Comparison of ENCODE assay signal across 12 mouse cellular contexts in genomic region chr16:23057668-23058447, GRCm38 (mm10). TPM values are rescaled to one million over a fixed set of nuclear protein-coding genes. Genes with fewer than 3 reads are reported as not detected.
A peak's percentile ranks its signal among the peaks of the same experiment; 100 is the strongest.
DNase-seq lines count a peak whose midpoint lies in the region; ATAC-seq and TF ChIP-seq lines count a peak whose summit lies in the region.
"Not testable (repeated sequence)": the region's sequence is repeated elsewhere in the genome, so short reads cannot be mapped to it uniquely, and the experiment has no call there.
"Had no signal": no experiment of that assay in that cellular context is flagged by ENCODE, and none has a peak within 500 bp of the region (broad histone marks: within the 10 kb centered on the region; RNA-seq: fewer than 3 reads in every experiment).

TSS of gene Kng1 (plus strand) at chr16:23057865.

- H3K9ac ChIP-seq in liver, embryonic 13.5 days, result 0 out of 2 replicates have a peak within 1 kb of the TSS, but pooled peaks have one; percentile 9
- H3K9ac ChIP-seq in liver, postnatal 0 days (replicated peaks), result peak within 1 kb of the TSS; percentile 63
- not testable (repeated sequence) for H3K9ac ChIP-seq in stomach, embryonic 16.5 days (ENCODE audit: low read length)

- not testable (repeated sequence) for TF ChIP-seq CTCF in bone marrow, adult 2 months (IDR thresholded peaks at IDR 0.05; ENCODE audit: control insufficient read depth, insufficient read depth, low read length); liver, postnatal 0 days (IDR thresholded peaks at IDR 0.05; ENCODE audit: low read depth)

- peak within 1 kb of the TSS; percentile 24 for H3K4me2 ChIP-seq in liver, embryonic 13.5 days
- peak within 1 kb of the TSS; percentile 40; the same call in 1 of the 2 replicates for H3K4me2 ChIP-seq in liver, postnatal 0 days (ENCODE audit: low read depth, low read length)
- H3K4me2 ChIP-seq in stomach, embryonic 16.5 days (ENCODE audit: low read depth, low read length), result not testable (repeated sequence)

- ATAC-seq in liver, embryonic 13.5 days (ENCODE audit: low read depth), result peak; percentile 82
- peak; percentile 89 for ATAC-seq in liver, postnatal 0 days
- ATAC-seq in stomach, embryonic 16.5 days (ENCODE audit: insufficient read depth, low FRiP score), result not testable (repeated sequence)

- peak; percentile 78 for TF ChIP-seq EP300 in liver, postnatal 0 days (IDR thresholded peaks at IDR 0.05; ENCODE audit: low read depth)

- H3K27ac ChIP-seq in bone marrow, adult 2 months (ENCODE audit: control insufficient read depth, insufficient read depth, low read depth, low read length, poor library complexity); stomach, embryonic 16.5 days (ENCODE audit: low read length): not testable (repeated sequence)
- 0 out of 2 replicates have a peak within 1 kb of the TSS, but pooled peaks have one; percentile 9 for H3K27ac ChIP-seq in liver, embryonic 13.5 days
- H3K27ac ChIP-seq in liver, postnatal 0 days (ENCODE audit: low read depth), result peak within 1 kb of the TSS; percentile 89

- not testable (repeated sequence) for H3K36me3 ChIP-seq in liver, embryonic 13.5 days; liver, postnatal 0 days (replicated peaks; ENCODE audit: insufficient read depth, low read length); stomach, embryonic 16.5 days (ENCODE audit: control insufficient read depth, insufficient read depth, low read length)

- not testable (repeated sequence) for H3K4me3 ChIP-seq in bone marrow, adult 2 months (replicated peaks; ENCODE audit: control insufficient read depth, low read depth, low read length); stomach, embryonic 16.5 days (replicated peaks; ENCODE audit: low read length)
- peak within 1 kb of the TSS; percentile 39 for H3K4me3 ChIP-seq in liver, embryonic 13.5 days (replicated peaks)
- peak within 1 kb of the TSS; percentile 42 for H3K4me3 ChIP-seq in liver, postnatal 0 days (ENCODE audit: low read depth, low read length)

- not testable (repeated sequence) for H3K9me3 ChIP-seq in liver, embryonic 13.5 days (replicated peaks); liver, postnatal 0 days (ENCODE audit: low read length); stomach, embryonic 16.5 days (replicated peaks; ENCODE audit: control insufficient read depth, low read length)

- not testable (repeated sequence) for TF ChIP-seq POLR2A in bone marrow, adult 2 months (IDR thresholded peaks at IDR 0.05; ENCODE audit: borderline replicate concordance, control insufficient read depth, low read depth, low read length)

- WGBS in bone marrow, adult 2 months, result 63% methylated on average over 1 of the region's 1 CpGs
- WGBS in liver, embryonic 13.5 days (ENCODE audit: insufficient replicate concordance), result 32% methylated on average over 1 of the region's 1 CpGs
- 62% methylated on average over 1 of the region's 1 CpGs for WGBS in liver, postnatal 0 days (ENCODE audit: insufficient replicate concordance)
- WGBS in stomach, embryonic 16.5 days, result 82% methylated on average over 1 of the region's 1 CpGs

- not testable (repeated sequence) for H3K27me3 ChIP-seq in liver, embryonic 13.5 days; liver, postnatal 0 days (ENCODE audit: insufficient read depth, low read length); stomach, embryonic 16.5 days (ENCODE audit: control insufficient read depth, insufficient read depth, low read length)

- not testable (repeated sequence) for H3K4me1 ChIP-seq in bone marrow, adult 2 months (ENCODE audit: control insufficient read depth, insufficient read depth, low read length); liver, embryonic 13.5 days (replicated peaks); liver, postnatal 0 days (ENCODE audit: insufficient read depth); stomach, embryonic 16.5 days (ENCODE audit: control insufficient read depth, insufficient read depth, low read length)

- DNase-seq in heart, adult 11 months, result peak; percentile 43
- DNase-seq in liver, result peak; percentile 26
- not testable (repeated sequence) for DNase-seq in liver, embryonic 13.5 days
- peak; percentile 60 for DNase-seq in liver, postnatal 0 days

RNA-seq across cellular contexts. Expression of gene Kng1, which starts in this region (rescaled TPM):
- 6.3 and 13.7 TPM in 2 replicates for polyA plus RNA-seq in bone marrow, adult 2 months (2011; ENCODE audit: insufficient read depth, insufficient read length, low replicate concordance, missing spikeins)
- polyA plus RNA-seq in liver, embryonic 13.5 days (2015; fragmentation: Nextera tagmentation; extraction: Ambion mirVana), result 274 and 287 TPM in 2 replicates
- 5,182 and 5,316 TPM in 2 replicates for polyA plus RNA-seq in liver, postnatal 0 days (2015; fragmentation: Nextera tagmentation; extraction: Ambion mirVana)
- polyA plus RNA-seq in stomach, embryonic 16.5 days (2015; fragmentation: Nextera tagmentation; extraction: Ambion mirVana), result 23.8 and 31.9 TPM in 2 replicates
- polyA plus RNA-seq: adrenal gland, adult 2 months; embryonic facial prominence, embryonic 13.5 days; forebrain, embryonic 10.5 days; forebrain, embryonic 14.5 days; heart, embryonic 14.5 days; hindbrain, embryonic 12.5 days had no signal

Comparison
In these comparisons a context has a peak if more than half of its experiments do, and no peak if none do; other contexts are left out.
1. RNA of gene Kng1 (polyA plus RNA-seq): 5,182 to 5,316 TPM in liver, postnatal 0 days; 274 to 287 TPM in liver, embryonic 13.5 days, 23.8 to 31.9 TPM in stomach, embryonic 16.5 days and 6.3 to 13.7 TPM in bone marrow, adult 2 months; every median in the first group is over 10 times any median in the second.